Mouse (Mus musculus) gastrocnemius, postnatal 36 days (tissue): ENCODE measurements around the gene Dnajb12. TPM values are rescaled to one million over a fixed set of nuclear protein-coding genes. Genes with fewer than 3 reads are reported as not detected.

Experiments used
- DNase-seq, 2 experiments: peaks; one replicate each; pipeline ENCODE4 v3.0.0; 2022
- intact Hi-C: fragments of 180-260 bp; cut with DNase I; formaldehyde crosslinking; loops from one replicate; pipeline ENCODE4 v1.15.1; 2025
- total RNA-seq, 2 experiments: library from RNA; stranded (reverse); gene quantifications; 2 replicates each; pipeline ENCODE4 v1.2.3; 2021

Dnajb12 gene
- total RNA-seq, 2 experiments from 2014 or later = 54.7 to 61.2 TPM

DNA sequence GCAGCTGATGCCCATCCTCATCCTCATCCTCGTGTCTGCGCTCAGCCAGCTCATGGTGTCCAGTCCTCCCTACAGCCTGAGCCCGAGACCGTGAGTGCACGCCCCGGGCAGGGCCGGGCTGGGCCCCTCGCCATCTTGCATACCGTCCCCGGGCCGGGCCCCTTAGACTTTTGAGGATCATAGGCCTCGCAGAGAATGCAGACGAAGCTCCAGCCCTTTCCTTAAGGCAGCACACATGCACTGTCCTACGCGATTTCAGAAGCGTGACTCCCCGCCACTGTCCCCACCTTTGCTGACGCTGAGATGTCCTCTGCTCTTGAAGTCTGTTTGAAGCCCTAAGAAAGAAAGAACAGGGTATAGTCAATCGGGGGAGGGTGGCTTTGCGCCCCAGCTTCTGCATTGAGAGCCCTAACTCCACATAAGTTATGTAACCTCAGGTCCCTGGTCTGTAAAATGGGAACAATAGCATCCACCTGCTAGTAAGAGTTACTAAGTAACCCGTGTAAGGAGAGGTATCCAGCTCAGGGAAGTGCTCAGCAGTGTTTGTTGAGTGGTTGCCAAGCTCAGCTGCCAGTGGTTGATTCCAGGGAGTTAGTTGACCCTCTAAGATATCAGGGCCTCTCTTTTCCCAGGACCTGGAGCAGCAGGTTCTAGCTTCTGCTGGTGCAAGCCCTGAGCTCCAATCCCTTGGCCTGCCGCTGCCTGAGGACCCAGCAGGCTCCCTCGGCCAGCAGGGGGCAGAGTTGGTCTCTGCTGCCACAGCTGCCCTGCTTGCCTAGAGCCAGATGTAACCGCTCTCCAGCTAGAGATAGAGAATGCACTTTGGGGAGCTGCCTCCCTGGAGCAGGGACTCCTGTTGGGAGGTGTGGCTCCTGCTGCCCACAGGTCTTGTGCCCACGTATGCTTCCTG lies 15.2 kb downstream of the Dnajb12 start:
- DNase-seq = peak; percentile 77 to 85
- intact Hi-C loops = loop anchor here (2.0 to 5.0 kb wide), 3 partner anchors 56 to 113 kb away; partner anchors contain the start of gene Ddit4

DNA sequence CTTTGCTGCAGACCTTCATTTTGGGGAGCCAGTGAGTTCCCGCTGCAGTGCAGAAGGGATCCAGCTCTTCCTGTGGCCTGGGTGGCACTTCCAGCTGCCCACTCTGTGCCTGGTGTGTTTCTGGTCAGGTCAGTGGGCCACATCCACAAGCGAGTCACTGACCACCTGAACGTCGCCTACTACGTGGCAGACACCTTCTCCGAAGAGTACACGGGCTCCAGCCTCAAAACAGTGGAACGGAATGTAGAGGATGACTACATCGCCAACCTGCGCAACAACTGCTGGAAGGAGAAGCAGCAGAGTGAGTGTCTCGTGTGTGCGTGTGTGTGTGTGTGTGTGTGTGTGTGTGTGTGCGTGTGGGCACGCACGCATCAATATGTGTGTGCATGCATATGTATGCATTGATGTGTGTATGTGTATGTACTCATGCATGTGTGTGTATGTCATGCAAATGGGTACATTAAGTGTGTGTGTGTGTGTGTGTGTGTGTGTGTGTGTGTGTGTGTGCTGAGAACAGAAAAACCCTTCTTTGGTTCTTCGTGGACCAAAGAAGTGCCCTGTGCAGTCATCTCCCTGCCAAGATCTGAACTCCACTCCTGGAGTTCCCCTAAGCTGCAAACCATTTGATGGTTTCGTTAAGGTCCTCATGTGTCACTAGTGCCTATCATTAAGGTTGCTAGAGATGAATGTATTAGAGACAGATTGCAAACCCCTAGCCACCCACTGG lies 16.3 kb downstream of the Dnajb12 start:
- DNase-seq = no peak
- intact Hi-C loops = loop anchor here (2.0 kb wide), 1 partner anchor 55 kb away; the partner anchor contains the start of gene Ddit4

DNA sequence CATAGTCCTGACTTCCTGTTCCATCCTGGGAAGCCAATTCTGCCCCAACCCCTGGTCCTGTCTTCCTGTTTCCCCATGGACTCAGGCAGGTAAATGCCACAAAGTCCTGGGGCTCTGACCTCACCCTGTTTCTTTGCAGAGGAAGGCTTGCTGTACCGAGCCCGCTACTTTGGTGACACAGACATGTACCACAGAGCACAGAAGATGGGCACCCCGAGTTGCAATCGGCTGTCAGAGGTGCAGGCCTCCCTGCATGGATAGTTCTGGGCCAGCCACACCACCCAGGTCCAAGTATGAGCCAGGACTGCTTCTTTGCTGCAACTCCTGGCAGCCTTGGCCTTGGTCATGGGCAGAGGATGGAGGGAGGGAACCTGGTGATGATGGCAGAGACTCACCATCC lies 16.9 kb downstream of the Dnajb12 start:
- intact Hi-C loops = no loop called here
- no peak for DNase-seq

DNA sequence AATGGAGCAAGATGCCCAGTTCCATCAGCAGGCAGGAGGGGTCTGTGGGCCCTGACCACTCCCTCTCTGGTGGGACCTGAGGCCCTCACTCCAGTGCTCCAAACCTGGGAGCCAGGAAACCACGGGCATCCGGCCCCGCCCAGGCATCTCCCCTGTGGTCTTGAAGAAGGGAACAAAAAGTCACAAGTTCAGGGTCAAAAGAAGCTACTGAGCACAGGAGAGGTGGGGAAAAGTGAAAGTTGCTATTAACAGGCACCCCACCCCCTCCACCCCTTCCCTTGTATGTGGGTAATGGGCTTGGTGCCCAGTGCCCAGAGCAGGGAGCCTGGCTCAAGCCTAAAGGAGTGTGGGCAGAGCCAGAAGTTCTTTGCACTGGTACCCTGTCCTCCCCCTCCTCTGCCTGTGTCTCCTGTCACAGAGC lies 17.6 kb downstream of the Dnajb12 start:
- intact Hi-C loops = no loop called here

DNA sequence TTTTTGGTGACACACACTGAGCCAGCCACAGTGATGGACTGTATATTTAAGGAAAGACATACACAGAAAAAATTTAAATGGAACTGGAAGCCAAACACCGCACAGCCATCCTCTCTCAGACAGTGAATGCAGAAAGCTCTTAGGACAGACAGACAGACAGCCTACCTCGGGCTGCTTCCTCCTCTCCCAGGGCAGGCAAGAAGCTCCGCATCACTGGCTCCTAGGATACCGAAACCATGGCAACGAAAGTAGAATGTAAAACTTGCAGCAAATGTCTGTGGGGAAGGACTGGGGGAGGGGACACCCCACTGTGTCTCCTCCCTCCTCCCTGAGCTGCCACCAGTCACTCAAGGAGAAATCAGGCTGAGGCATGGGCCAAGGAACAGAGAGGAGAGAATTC lies 18.2 kb downstream of the Dnajb12 start:
- intact Hi-C loops = no loop called here
- no peak for DNase-seq

More for the DNA sequence above, 17.6 kb downstream of the Dnajb12 start:
- DNase-seq = no peak

DNA sequence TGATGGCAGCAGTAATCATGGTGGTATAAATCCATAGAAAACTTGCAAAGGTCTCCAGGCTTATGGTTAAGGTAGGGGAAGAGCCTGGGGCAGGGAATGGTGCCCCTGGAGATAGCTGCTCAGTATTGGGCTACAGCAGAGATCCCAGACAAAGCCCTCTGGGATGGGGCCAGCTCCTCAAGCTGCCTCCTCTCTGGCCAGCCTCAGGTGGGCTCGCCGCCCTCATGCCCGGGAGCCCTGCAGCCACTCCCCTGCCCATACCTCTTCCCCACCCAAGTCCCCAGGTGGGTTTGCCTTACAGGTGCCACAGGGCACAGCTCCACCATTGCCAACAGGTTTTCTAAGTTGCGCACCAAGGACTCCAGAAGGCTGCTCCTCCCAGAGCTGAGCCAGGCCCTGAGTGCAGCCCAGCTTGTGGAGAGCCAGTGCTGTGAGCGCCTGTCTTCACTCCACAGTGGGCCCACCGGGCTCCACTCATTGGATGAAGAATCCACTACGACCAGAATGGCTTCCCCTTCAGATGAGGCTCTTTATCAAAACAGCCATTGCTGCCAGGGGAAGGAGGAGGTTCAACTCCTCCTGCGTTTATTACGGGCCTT lies 18.9 kb downstream of the Dnajb12 start:
- DNase-seq = no peak
- intact Hi-C loops = no loop called here

DNA sequence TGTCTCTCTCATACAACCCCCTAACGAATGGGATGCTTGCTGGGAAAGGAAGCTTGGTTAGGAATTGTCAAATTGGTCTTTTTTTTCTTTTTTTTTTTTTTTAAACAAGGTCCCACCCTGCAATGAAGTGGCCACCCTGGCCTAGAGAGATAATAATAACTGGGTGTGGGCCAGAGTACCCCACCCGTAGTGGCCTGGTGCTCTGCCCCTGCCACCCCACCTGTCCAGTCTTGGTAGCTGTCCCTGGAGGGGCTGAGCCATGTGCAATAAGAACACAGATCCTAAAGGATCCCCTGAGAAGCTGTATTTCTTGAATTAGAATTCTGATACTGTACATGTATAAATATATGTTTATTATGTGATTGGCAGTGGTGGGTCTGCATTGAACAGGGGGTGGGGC lies 19.6 kb downstream of the Dnajb12 start:
- intact Hi-C loops = no loop called here
- no peak for DNase-seq

DNA sequence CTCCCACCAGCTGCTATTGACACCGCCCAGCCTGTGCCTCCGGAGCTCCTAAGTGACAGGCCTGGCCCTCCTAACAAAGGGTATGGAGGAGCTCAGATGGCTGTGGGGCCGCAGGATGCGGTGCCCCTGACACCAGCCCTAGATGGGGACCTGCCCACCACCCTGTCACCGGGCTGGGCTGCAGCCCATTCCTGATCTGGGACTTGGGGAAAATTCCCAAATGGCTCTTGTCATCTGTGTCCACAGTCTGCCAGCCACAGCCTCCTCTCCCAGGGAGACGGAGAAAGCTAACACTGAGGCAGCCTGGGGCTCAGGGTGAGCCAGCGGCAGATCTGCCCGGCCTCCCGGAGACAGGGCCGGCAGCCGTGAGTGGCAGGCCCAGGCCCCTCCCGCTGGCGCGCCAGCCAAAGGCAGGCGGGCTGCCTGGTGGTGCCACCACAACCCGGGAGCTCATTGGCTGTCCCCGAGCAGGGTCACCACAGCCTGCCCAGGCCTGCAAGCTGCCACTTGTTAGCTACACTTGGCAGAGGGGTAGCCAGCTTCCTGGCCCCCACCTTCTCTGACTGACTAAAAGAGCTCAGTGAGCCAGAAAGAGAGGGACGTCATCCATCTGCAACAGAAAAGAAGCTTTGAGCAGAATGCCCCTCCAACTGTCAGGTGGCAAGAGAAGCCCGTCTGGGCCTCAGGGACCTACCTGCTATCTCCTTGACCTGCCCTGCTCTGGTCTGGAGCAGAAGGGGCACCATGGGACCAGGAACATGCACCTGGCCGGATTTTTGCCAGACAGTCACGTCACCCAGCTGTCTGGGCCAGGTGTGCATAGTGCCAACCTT lies 20.2 kb downstream of the Dnajb12 start:
- intact Hi-C loops = no loop called here
- DNase-seq = peak; percentile 63 to 75

DNA sequence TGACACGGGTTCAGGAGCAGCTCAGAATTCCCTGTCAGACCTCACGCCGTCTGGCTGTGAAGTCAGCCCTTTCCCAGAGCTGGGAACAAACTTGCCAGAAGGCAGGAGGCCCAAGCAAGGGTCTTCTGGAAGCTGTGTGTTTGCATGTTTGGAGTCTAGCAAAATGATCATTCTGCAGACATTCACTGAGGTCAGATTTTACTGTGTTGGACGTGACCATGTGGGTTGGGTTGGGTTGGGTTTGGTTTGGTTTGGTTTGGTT lies 20.7 kb downstream of the Dnajb12 start:
- intact Hi-C loops = no loop called here
- DNase-seq = no peak

DNA sequence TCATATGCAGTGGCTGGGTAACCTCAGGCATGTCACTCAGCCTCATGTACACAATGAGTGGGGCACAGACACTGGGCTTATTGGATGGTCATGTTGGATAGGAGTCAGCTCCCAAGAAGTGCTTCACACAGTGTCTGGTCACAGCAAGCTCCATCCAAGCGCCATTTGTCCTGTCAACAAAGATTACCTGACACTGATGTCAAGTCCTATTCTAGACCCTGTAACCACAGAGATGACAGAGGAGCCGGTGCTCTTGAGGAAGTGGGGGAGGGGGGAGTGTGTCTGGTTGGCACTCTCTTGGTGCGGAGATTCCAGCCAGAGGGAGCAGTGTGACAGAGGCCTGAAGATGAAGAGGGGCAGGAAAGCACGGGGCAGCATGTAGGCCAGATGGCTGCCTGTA lies 21.6 kb downstream of the Dnajb12 start:
- intact Hi-C loops = no loop called here
- no peak for DNase-seq

DNA sequence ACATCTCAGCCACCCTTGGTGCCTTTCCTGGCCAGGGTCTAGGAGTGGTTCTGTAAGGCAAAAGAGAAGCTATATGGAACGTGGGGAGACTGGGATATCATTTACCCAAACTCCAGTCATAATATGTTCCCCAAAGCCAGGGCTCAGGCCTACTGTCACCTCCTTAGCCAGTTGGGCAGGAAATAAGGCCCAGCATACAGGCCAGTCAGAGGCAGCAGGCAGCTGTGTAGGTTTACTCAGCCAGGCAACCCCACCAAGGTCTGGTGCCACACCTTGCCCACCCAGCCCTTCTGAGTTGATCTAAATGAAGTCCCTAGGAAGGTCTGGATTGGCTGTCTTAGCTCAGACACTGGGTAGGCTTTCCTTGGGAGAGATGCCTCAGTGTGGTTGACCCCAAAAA lies 22.1 kb downstream of the Dnajb12 start:
- no peak for DNase-seq
- intact Hi-C loops = no loop called here

DNA sequence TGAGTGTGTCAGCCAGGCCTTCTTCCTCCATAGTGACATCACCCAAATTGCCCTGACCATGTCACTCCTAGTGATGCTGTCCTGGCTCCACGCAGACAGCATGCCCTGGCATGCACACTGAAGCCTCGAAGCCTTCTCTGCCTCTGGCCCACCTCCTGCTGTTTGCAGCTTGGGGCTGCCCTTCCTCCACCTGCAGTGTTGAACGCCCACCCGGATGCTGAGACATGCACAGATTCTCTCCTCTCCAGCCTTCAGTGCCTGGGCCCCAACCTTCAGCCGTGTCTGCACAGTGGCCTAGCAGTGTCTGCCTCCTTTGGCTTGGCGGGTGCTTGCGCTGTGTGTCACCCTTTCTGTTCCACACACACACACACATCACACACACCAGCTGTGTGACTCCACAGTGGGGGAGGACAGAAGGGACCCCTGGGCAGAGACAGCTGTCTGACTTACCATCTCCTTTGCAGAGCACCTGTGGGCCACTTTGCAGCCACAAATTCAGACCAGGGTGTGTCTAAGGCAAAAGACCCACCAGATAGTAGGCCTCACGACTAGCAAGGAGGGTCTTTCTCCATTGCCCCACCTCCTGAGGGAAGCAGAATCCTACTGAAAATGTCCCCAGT lies 22.7 kb downstream of the Dnajb12 start:
- no peak for DNase-seq
- intact Hi-C loops = no loop called here

DNA sequence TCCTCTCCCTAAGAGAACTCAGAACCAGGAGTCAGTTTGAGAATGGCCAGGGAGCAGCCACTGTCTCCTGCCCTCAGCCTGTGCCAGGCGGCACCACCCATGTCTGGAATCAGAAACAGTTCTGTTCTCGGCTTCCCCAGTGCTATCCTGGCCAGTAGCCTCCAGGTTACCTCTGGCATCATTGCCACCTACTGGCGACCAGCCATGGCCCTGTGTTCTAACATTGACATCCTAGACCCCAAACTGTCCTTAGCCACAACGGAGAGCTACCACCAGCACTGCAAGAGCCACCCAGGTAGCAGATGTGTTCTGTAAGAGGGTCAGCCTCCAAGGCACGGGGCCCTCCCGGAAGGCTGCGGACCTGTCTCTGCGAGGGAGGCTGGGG lies 23.2 kb downstream of the Dnajb12 start:
- no peak for DNase-seq
- intact Hi-C loops = no loop called here

DNA sequence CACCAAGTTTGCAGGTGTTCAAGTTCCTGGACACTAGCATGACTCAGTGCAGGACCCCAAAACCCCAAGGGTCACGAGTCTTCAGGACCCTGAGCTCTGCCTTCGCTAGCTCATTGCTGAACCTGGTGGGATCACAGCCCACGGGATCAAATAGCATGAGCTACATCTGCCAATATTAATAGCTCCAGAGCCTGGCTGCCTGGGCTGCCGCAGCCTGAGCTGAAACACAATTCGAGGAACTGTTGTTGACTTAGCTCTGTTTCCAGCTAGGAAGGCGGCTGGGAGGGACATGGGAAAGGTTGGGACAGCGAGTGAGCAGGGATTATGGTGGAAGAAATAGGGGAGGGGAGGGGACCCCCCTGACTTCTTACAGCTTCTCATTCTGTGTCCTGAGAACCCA lies 23.8 kb downstream of the Dnajb12 start:
- intact Hi-C loops = no loop called here
- no peak for DNase-seq

DNA sequence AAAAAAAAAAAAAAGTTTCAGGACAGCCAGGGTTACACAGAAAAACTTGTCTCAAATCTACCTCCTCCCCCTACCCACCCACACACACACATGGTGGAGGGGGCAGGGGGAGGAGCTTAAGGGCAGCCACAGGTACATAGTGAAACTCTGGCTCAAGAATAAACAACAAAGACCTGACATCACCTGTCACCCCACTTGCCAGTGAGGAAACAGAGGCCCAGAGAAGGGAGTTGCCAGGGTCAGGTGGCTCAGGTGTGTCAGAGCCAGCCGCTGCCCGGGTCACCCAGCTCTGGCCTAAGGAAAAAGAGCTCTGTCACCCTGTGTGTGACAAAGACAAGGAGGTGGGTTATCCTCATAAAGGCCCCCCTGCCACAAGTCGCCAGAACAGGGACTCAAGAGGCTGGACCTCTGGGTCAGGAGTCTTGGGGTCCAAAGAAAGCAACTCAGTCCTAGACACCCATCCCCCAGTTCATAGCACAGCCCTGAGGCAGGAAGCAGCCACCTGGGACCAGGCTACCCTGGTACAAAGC lies 27.8 kb downstream of the Dnajb12 start:
- DNase-seq = no peak

DNA sequence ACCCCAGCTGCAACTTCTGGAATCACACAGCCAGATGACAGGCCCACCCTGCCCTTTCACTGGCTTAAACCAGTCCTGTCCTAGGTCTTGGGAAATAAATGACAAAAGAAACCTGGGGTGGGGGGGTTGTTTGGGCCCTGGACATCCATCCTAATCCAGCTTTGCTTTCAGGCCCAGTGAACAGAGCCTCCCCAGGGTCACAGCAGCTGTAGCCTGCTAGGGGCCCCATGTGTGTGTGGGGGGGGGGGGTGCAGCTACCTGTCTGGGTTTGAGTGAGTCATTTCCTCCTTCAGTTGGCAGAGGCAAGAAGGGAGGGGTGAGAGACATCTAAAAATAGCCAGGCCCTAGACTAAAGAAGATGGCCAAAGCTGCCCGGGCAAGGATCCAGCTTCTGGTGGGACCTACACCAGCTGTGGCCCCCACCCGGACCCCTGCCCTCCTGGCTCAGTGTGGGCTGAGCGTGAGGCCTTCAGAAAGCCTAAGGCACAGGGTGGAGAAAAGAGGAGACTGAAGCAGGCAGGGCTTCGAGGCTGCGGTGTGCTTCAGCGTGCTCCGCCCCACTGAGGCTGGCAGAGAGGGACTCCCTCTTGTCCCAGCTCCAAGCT lies 28.4 kb downstream of the Dnajb12 start:
- intact Hi-C loops = no loop called here
- no peak for DNase-seq

More for the DNA sequence above, 27.8 kb downstream of the Dnajb12 start:
- intact Hi-C loops = no loop called here

DNA sequence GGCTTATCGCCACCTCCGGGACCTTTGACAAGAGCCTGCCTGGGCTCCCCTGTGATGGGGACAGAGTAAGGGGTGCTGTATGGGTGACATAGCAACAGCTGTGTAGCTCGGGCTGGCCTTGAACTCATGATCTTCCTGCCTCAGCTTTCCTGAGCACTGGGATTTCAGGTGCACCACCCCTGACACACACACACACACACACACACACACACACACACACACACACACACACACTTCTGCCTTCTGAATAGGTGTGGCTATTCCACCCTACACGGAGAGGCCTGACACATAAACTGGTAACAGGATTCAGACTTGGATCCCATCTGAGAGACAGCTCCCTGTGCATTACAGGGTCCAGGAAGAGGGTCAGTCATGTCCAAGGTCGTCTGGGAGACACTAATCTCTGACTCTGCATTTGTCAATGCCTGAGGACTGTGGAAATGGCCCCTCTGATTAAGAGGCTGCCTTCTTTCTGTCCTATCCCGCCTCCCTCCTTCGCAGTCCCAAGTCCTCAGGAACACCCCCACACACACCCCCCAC lies 29.5 kb downstream of the Dnajb12 start:
- intact Hi-C loops = no loop called here

DNA sequence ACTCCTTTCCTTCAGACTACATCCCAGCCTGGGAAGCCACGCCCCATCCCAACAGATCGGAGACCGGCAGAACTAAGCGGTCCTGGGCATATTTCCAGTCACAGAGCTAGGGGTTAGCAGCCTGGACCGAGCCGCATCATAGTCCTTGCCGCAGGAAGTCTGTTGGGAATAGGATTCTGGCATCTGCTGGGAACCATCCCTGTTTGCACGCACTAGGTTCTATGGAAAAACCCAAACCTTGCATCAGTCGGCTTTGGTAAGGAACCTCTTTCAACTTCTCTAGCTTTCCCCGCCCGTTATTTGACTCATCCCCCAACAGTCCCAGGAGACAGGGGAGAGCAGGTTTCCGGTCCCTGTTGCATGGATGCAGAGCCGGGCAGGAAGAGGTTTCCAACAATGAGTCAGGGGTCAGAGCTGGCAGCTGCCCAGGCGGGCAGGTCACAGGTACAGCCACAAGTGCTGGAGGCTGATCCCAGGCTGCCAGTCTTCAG lies 30.0 kb downstream of the Dnajb12 start:
- intact Hi-C loops = no loop called here
- DNase-seq = peak; percentile 46 to 52

More for the DNA sequence above, 29.5 kb downstream of the Dnajb12 start:
- DNase-seq = no peak

DNA sequence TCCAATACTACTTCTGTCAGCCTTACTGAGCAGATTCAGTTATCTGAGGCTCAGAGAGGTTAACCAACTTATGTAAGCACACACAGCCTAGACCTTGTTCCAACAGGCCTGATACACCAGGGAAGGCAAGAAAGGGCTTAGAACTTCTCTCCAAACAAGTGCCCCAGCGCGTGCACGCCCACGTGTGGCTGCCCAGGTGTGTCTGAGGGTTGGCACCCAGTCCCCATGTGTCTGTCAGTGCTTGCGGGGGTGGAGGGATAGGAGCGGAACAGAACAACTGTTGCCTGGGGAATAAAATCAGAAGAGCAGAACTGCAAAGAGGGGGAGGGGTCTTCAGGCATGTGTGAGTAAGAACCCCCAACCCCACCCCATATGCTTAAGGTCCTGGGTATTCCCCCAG lies 31.7 kb downstream of the Dnajb12 start:
- intact Hi-C loops = no loop called here
- no peak for DNase-seq
